In genomic region chr6:81608637-81609036, GRCm38 (mm10) we compare ENCODE assay signal across 26 mouse cellular contexts.
DNase-seq lines count a peak whose midpoint lies in the region; ATAC-seq lines count a peak whose summit lies in the region.
"Had no signal": no experiment of that assay in that cellular context is flagged by ENCODE, and none has a peak within 500 bp of the region (broad histone marks: within the 10 kb centered on the region; RNA-seq: fewer than 3 reads in every experiment).

No protein-coding gene starts in this region.

- WGBS in heart, embryonic 10.5 days: 20% methylated on average over 1 of the region's 1 CpGs
- WGBS in lung, embryonic 16.5 days: 17% methylated on average over 1 of the region's 1 CpGs
- WGBS in liver, embryonic 11.5 days: 53% methylated on average over 1 of the region's 1 CpGs

- no peaks in the 10 kb centered on the region for H3K9me3 ChIP-seq in heart, embryonic 10.5 days
- H3K9me3 ChIP-seq in lung, embryonic 16.5 days (ENCODE audit: control insufficient read depth, low read length): no peaks in the 10 kb centered on the region
- H3K9me3 ChIP-seq in liver, embryonic 11.5 days (ENCODE audit: control insufficient read depth, low read length): no peaks in the 10 kb centered on the region
- H3K9me3 ChIP-seq: embryonic facial prominence, embryonic 15.5 days; heart, embryonic 13.5 days; intestine, embryonic 15.5 days; limb, embryonic 10.5 days; limb, embryonic 15.5 days; midbrain, embryonic 13.5 days had no signal

- no peak overlapping the region for H3K9ac ChIP-seq in lung, embryonic 16.5 days (ENCODE audit: low read length)
- H3K9ac ChIP-seq in liver, embryonic 11.5 days (ENCODE audit: low read depth, low read length): no peak overlapping the region
- H3K9ac ChIP-seq: embryonic facial prominence, embryonic 15.5 days; heart, embryonic 13.5 days; intestine, embryonic 15.5 days; limb, embryonic 15.5 days; liver, embryonic 14.5 days; midbrain, embryonic 13.5 days had no signal

- no peak overlapping the region for H3K27ac ChIP-seq in heart, embryonic 10.5 days
- peak overlapping the region; percentile 24; the same call in 1 of the 2 replicates for H3K27ac ChIP-seq in lung, embryonic 16.5 days (ENCODE audit: low read length)
- no peak overlapping the region for H3K27ac ChIP-seq in liver, embryonic 11.5 days (ENCODE audit: low read depth, low read length)
- H3K27ac ChIP-seq: embryonic facial prominence, embryonic 15.5 days; heart, adult 2 months; heart, embryonic 13.5 days; hindbrain, postnatal 0 days; intestine, embryonic 15.5 days; kidney, postnatal 0 days; limb, embryonic 10.5 days; limb, embryonic 15.5 days; liver, embryonic 14.5 days; macrophage; midbrain, embryonic 13.5 days had no signal

- no peak overlapping the region for H3K4me3 ChIP-seq in heart, embryonic 10.5 days
- no peak overlapping the region for H3K4me3 ChIP-seq in lung, embryonic 16.5 days (ENCODE audit: low read length)
- H3K4me3 ChIP-seq in liver, embryonic 11.5 days (ENCODE audit: low read depth, low read length): no peak overlapping the region
- H3K4me3 ChIP-seq: embryonic facial prominence, embryonic 15.5 days; heart, adult 2 months; heart, embryonic 13.5 days; intestine, embryonic 15.5 days; limb, embryonic 10.5 days; limb, embryonic 15.5 days; midbrain, embryonic 13.5 days had no signal

- no peaks in the 10 kb centered on the region for H3K36me3 ChIP-seq in heart, embryonic 10.5 days
- H3K36me3 ChIP-seq in lung, embryonic 16.5 days (ENCODE audit: control insufficient read depth, insufficient read depth, low read length): no peaks in the 10 kb centered on the region
- H3K36me3 ChIP-seq in liver, embryonic 11.5 days (ENCODE audit: control insufficient read depth, insufficient read depth, low read length): no peaks in the 10 kb centered on the region
- H3K36me3 ChIP-seq: embryonic facial prominence, embryonic 15.5 days; G1E; heart, embryonic 13.5 days; intestine, embryonic 15.5 days; limb, embryonic 10.5 days; limb, embryonic 15.5 days; midbrain, embryonic 13.5 days had no signal

- intact Hi-C loops in heart, postnatal 10 days (cut with DNase I): no loop called here

- DNase-seq in cerebellum, postnatal 10 days: peak; percentile 7
- DNase-seq in cerebellum, adult 8-10 months: no peak
- DNase-seq in heart, embryonic 10.5 days (ENCODE audit: low spot score): peak; percentile 74
- no peak for DNase-seq in heart, postnatal 10 days
- DNase-seq in liver, embryonic 11.5 days (ENCODE audit: low spot score): no peak
- DNase-seq: adrenal gland, adult 8-10 months; cerebellum, adult 9-11 months; gastrocnemius, postnatal 36 days; heart, adult 2 months; heart, postnatal 14 days; kidney, adult 2 months; kidney, postnatal 4 days had no signal

- no peaks in the 10 kb centered on the region for H3K27me3 ChIP-seq in heart, embryonic 10.5 days (ENCODE audit: insufficient read depth, poor library complexity, severe bottlenecking)
- H3K27me3 ChIP-seq in lung, embryonic 16.5 days (ENCODE audit: control insufficient read depth, insufficient read depth, low read depth, low read length): no peaks in the 10 kb centered on the region
- no peaks in the 10 kb centered on the region for H3K27me3 ChIP-seq in liver, embryonic 11.5 days (replicated peaks; ENCODE audit: control insufficient read depth, insufficient read depth, low read length)
- H3K27me3 ChIP-seq: embryonic facial prominence, embryonic 15.5 days; heart, embryonic 13.5 days; intestine, embryonic 15.5 days; limb, embryonic 15.5 days; midbrain, embryonic 13.5 days had no signal

- no peak overlapping the region for H3K4me2 ChIP-seq in lung, embryonic 16.5 days (ENCODE audit: low read depth, low read length)
- no peak overlapping the region for H3K4me2 ChIP-seq in liver, embryonic 11.5 days
- H3K4me2 ChIP-seq: embryonic facial prominence, embryonic 15.5 days; heart, embryonic 13.5 days; intestine, embryonic 15.5 days; limb, embryonic 15.5 days; midbrain, embryonic 13.5 days had no signal

- H3K4me1 ChIP-seq in heart, embryonic 10.5 days: 0 out of 2 replicates have a peak, but pooled peaks cover 7% of the 10 kb centered on the region
- H3K4me1 ChIP-seq in lung, embryonic 16.5 days (replicated peaks; ENCODE audit: control insufficient read depth, insufficient read depth, low read length): no peaks in the 10 kb centered on the region
- H3K4me1 ChIP-seq in liver, embryonic 11.5 days (replicated peaks; ENCODE audit: control insufficient read depth, insufficient read depth, low read length): no peaks in the 10 kb centered on the region
- H3K4me1 ChIP-seq: embryonic facial prominence, embryonic 15.5 days; intestine, embryonic 15.5 days; limb, embryonic 10.5 days; limb, embryonic 15.5 days; midbrain, embryonic 13.5 days had no signal

- peak; percentile 69 for ATAC-seq in lung, embryonic 16.5 days (ENCODE audit: low read depth)
- ATAC-seq in liver, embryonic 11.5 days (replicated peaks; ENCODE audit: low FRiP score): no peak
- ATAC-seq in CD4-positive, CD25-positive, alpha-beta regulatory T cell, adult 4 months: no peak
- ATAC-seq: forebrain, embryonic 14.5 days; hindbrain, postnatal 0 days; intestine, embryonic 15.5 days; midbrain, embryonic 13.5 days had no signal

Comparison
In these comparisons a context has a peak if more than half of its experiments do, and no peak if none do; other contexts are left out.
1. DNase-seq: peak in cerebellum, postnatal 10 days (2 of 2) and heart, embryonic 10.5 days (single experiment); none in cerebellum, adult 8-10 months (single experiment), heart, postnatal 10 days (0 of 2) and liver, embryonic 11.5 days (single experiment).